Mouse (Mus musculus) kidney, embryonic 15.5 days (tissue): ENCODE data around the gene Kirrel3. TPM values are rescaled to one million over a fixed set of nuclear protein-coding genes. Genes with fewer than 3 reads are reported as not detected.

Source experiments
- ATAC-seq: fragments of 200-750 bp; cut with Nextera tagmentation; replicated peaks from 2 replicates; pipeline ENCODE4 v1.8.0; 2017; ENCODE audit warnings: moderate TSS enrichment; ENCODE audit not compliant: low FRiP score
- H3K27ac ChIP-seq: fragments of 300-500 bp; sonication (generic); 2 replicates; pipeline ENCODE4 v1.5.1; 2015; ENCODE audit warnings: mild to moderate bottlenecking, inconsistent platforms
- H3K27me3 ChIP-seq: fragments of 300-500 bp; sonication (generic); 2 replicates; pipeline ENCODE4 v1.6.1; 2015; ENCODE audit warnings: inconsistent platforms
- H3K36me3 ChIP-seq: fragments of 300-500 bp; sonication (generic); 2 replicates; pipeline ENCODE4 v1.6.1; 2015; ENCODE audit warnings: inconsistent platforms
- H3K4me1 ChIP-seq: fragments of 300-500 bp; sonication (generic); 2 replicates; pipeline ENCODE4 v1.6.1; 2015; ENCODE audit warnings: inconsistent platforms
- H3K4me2 ChIP-seq: fragments of 300-500 bp; sonication (generic); 2 replicates; pipeline ENCODE4 v1.6.1; 2015; ENCODE audit warnings: moderate library complexity, mild to moderate bottlenecking, inconsistent platforms
- H3K4me3 ChIP-seq: fragments of 300-500 bp; sonication (generic); replicated peaks from 2 replicates; pipeline ENCODE4 v1.5.1; 2015; ENCODE audit warnings: mild to moderate bottlenecking, inconsistent platforms
- H3K9ac ChIP-seq: fragments of 300-500 bp; sonication (generic); 2 replicates; pipeline ENCODE4 v1.6.1; 2015; ENCODE audit warnings: mild to moderate bottlenecking, inconsistent platforms
- H3K9me3 ChIP-seq: fragments of 300-500 bp; sonication (generic); replicated peaks from 2 replicates; pipeline ENCODE4 v1.6.1; 2016; ENCODE audit warnings: inconsistent platforms
- WGBS: fragments of 180-500 bp; shearing (Covaris S2); methylation state at CpG from one replicate; pipeline ENCODE4 v1.1.7; 2015; ENCODE audit warnings: mixed read lengths; 5-methylcytosine and 5-hydroxymethylcytosine counted together
- polyA plus RNA-seq: library from polyadenylated mRNA; unstranded; fragments of >200 nt; fragmentation: Nextera tagmentation; extraction: Ambion mirVana; gene quantifications from 2 replicates; pipeline ENCODE4 v1.2.1, GENCODE M21; 2015

Kirrel3 gene
- polyA plus RNA-seq, 1 experiment from 2014 or later: 3.4 TPM

DNA sequence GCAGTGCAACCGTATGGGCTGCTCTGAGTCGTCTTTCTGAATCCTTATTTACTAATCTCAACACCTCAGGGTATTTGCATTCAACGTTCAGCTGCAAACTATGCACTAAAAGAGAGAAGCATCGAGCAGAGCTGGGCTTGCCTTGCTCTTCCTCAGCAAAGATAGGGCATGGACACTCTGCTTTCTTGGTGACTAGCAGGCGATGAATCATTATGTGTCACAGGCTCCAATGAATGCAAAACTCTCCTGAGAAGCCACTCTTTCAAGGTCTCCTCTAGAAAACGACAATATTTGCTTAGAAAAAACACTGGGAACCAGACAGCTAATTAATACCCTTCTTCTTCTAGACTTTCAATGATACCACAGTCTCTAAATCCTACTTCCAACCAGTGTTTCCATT, 223.0 kb downstream of the Kirrel3 start:
- no peak for ATAC-seq
- peaks cover 13% of the 10 kb centered on the region for H3K4me1 ChIP-seq
- 86% methylated on average over 6 of the region's 6 CpGs for WGBS
- H3K4me3 ChIP-seq: no peak overlapping the region
- no peak overlapping the region for H3K4me2 ChIP-seq
- peaks cover 4% of the 10 kb centered on the region for H3K27me3 ChIP-seq
- no peaks in the 10 kb centered on the region for H3K36me3 ChIP-seq
- H3K9me3 ChIP-seq: no peaks in the 10 kb centered on the region
- no peak overlapping the region for H3K27ac ChIP-seq
- H3K9ac ChIP-seq: no peak overlapping the region

DNA sequence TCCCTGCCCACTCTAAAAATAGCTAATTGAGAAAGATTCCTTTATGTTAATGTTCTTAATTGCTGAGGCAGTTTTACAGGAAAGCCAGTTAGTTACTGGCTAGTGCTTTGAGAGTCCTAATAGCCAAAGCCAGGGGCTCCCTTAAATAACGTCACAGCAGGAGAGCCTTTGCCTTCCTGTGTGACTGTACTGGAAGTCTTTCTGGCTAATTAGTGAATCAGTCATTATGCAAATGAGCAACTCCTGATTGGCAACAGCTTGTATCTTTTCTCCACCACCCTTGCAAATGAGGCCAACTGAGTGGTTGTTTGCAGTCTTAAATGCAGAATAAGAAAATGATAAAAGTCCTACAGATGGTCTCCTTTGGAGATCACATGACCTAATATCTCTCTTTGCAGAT, 226.3 kb downstream of the Kirrel3 start:
- Histone ChIP-seq H3K4me2 (no peak overlapping the region), H3K9ac (no peak overlapping the region), H3K36me3 (no peaks in the 10 kb centered on the region), H3K4me1 (no peaks in the 10 kb centered on the region), H3K27ac (no peak overlapping the region), H3K4me3 (no peak overlapping the region), H3K9me3 (no peaks in the 10 kb centered on the region), H3K27me3 (peaks cover 21% of the 10 kb centered on the region)
- WGBS: 24% methylated on average over 1 of the region's 1 CpGs
- no peak for ATAC-seq

DNA sequence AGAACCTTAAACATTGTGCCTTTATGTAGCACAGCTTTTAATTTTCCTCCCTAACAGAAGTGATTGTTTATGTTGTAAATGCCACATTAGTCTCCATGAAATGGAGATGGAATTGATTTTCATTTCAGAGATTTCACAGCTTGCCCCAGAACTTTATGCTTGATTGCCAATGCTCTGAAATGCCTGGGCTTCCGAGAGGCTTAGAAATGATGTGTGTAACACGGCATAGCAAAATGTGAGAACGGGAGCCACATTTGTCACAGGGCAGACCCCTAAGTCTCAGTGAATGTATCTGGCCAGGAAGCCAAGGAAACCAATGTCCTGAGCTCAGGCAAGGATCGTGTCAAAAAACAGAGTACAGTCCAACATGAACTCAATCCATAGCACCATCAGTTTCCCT, 227.3 kb downstream of the Kirrel3 start:
- Histone ChIP-seq H3K9me3 (no peaks in the 10 kb centered on the region), H3K4me3 (no peak overlapping the region), H3K27me3 (peaks cover 21% of the 10 kb centered on the region), H3K9ac (no peak overlapping the region), H3K36me3 (no peaks in the 10 kb centered on the region), H3K4me1 (no peaks in the 10 kb centered on the region), H3K4me2 (no peak overlapping the region), H3K27ac (no peak overlapping the region)
- WGBS: 80% methylated on average over 4 of the region's 4 CpGs
- ATAC-seq: no peak

GRCm38 (mm10) chr9:34713462-34713926, 227.8 kb downstream of the Kirrel3 start:
- Histone ChIP-seq H3K9me3 (no peaks in the 10 kb centered on the region), H3K27me3 (peaks cover 21% of the 10 kb centered on the region), H3K36me3 (no peaks in the 10 kb centered on the region), H3K4me2 (no peak overlapping the region), H3K4me3 (no peak overlapping the region), H3K4me1 (no peaks in the 10 kb centered on the region), H3K9ac (no peak overlapping the region), H3K27ac (no peak overlapping the region)
- WGBS: 80% methylated on average over 4 of the region's 4 CpGs
- no peak for ATAC-seq

DNA sequence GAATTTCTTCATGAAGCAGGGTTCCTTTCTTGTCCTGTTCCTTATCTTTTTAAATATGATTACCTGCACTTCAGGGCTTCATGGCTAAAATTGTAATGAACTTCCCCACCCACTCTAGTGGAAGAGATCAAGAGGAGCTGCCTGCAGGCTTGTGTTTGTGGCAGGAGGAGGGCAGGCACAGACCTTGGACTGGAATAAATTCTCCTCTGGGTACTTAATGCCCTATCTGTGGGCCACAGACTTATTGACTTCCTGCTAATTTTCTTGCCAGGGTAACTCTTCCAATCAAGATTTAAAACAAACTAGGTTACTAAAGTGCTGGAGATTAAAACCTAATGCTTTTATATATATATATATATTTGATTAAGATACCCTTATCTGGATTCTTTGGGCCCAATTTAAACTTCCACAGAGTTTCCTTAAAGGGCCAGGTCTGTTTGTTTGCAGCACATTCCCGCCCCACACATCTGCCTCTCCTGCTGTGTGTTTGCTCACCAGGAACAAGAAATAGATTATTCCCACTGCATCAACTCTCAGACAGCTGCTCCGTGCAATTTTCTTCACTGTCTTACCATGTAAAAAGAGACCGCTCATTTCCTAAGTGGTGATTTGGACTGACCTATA, 229.4 kb downstream of the Kirrel3 start:
- Histone ChIP-seq H3K27ac (no peak overlapping the region), H3K4me1 (no peaks in the 10 kb centered on the region), H3K9ac (no peak overlapping the region), H3K9me3 (no peaks in the 10 kb centered on the region), H3K4me3 (no peak overlapping the region), H3K27me3 (peaks cover 21% of the 10 kb centered on the region), H3K4me2 (no peak overlapping the region), H3K36me3 (no peaks in the 10 kb centered on the region)
- ATAC-seq: no peak
- 71% methylated on average over 3 of the region's 3 CpGs for WGBS

- 85% methylated on average over 2 of the region's 2 CpGs for WGBS
- no peak for ATAC-seq
- H3K36me3 ChIP-seq: no peaks in the 10 kb centered on the region
- no peaks in the 10 kb centered on the region for H3K9me3 ChIP-seq
- no peak overlapping the region for H3K4me2 ChIP-seq
- peaks cover 21% of the 10 kb centered on the region for H3K27me3 ChIP-seq
- H3K27ac ChIP-seq: no peak overlapping the region
- no peak overlapping the region for H3K9ac ChIP-seq
- H3K4me3 ChIP-seq: no peak overlapping the region
- H3K4me1 ChIP-seq: peaks cover 7% of the 10 kb centered on the region
Observed at GRCm38 (mm10) chr9:34716476-34716875, 230.8 kb downstream of the Kirrel3 start.

- no peaks in the 10 kb centered on the region for H3K9me3 ChIP-seq
- peaks cover 3% of the 10 kb centered on the region; the same call in 1 of the 2 replicates for H3K27me3 ChIP-seq
- H3K9ac ChIP-seq: no peak overlapping the region
- no peak overlapping the region for H3K4me3 ChIP-seq
- H3K4me2 ChIP-seq: no peak overlapping the region
- no peaks in the 10 kb centered on the region for H3K36me3 ChIP-seq
- peaks cover 19% of the 10 kb centered on the region for H3K4me1 ChIP-seq
- peak; percentile 78 for ATAC-seq
- 18% methylated on average over 6 of the region's 6 CpGs for WGBS
- H3K27ac ChIP-seq: peak overlapping the region; percentile 75
Observed at GRCm38 (mm10) chr9:34721478-34722197, 235.9 kb downstream of the Kirrel3 start.

DNA sequence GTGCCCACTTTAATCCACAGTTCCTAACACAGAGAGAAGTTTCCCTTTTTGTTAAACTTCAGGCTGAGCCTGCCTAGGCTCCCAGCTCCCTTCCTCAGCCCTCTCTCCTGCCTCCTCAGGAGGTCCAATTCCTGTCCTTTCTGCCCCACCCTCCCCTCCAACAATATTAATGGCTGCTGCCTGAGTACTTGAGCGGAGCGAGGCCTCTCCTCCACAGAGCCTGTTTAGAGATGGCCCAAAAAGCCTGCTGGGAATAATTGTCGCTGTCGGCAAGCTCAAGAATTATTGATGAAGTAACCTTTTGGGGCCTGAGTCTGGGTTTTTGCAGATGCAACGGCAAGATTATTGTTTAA, 236.5 kb downstream of the Kirrel3 start:
- Histone ChIP-seq H3K4me3 (no peak overlapping the region), H3K36me3 (no peaks in the 10 kb centered on the region), H3K27ac (peak overlapping the region; percentile 75), H3K27me3 (peaks cover 3% of the 10 kb centered on the region; the same call in 1 of the 2 replicates), H3K9me3 (no peaks in the 10 kb centered on the region), H3K4me1 (peaks cover 19% of the 10 kb centered on the region), H3K9ac (no peak overlapping the region), H3K4me2 (no peak overlapping the region)
- 8% methylated on average over 5 of the region's 5 CpGs for WGBS
- ATAC-seq: peak; percentile 86

DNA sequence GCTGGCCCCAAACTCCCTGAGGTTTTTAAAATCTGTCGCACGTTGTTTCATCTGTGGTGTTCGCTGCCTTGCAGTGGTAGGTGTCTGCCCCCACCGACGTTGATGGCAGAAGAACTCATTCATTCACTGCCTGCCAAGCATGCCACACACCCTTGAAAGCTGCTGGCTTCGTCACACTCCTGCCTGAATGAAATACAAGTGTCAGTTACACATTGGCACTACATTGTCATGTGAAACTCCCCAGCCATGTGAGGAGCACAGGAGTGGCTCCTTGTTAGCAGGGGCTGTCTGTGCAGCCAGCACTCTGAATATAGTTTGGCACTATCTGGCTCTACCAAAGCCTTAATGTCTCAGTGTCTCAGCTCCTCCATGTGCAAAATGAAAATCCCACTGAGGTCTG, 246.8 kb downstream of the Kirrel3 start:
- ATAC-seq: no peak
- H3K4me1 ChIP-seq: peaks cover 5% of the 10 kb centered on the region; the same call in 1 of the 2 replicates
- H3K4me3 ChIP-seq: no peak overlapping the region
- no peaks in the 10 kb centered on the region for H3K9me3 ChIP-seq
- no peaks in the 10 kb centered on the region for H3K36me3 ChIP-seq
- H3K27ac ChIP-seq: no peak overlapping the region
- H3K27me3 ChIP-seq: no peaks in the 10 kb centered on the region
- H3K9ac ChIP-seq: no peak overlapping the region
- 42% methylated on average over 6 of the region's 6 CpGs for WGBS
- H3K4me2 ChIP-seq: no peak overlapping the region

DNA sequence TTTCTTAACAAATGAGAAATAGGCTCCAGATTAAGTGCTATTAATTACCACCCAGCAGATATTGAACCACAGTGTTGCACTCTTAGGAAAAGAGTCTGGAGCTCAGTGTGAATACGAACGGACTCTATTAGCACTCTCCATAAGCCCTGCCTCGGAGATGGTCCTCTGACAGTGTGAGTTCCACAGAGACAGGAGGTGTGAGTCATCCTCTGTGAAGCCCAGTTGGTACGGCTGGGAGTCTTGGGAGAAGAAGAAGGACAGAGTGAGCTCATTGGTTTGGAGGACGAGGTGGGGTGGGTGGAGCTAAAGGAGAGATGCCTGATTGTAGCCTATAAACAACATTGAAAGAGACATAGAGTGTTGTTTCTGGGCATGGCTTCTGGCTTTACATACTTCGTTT, 247.9 kb downstream of the Kirrel3 start:
- Histone ChIP-seq H3K27ac (no peak overlapping the region), H3K36me3 (no peaks in the 10 kb centered on the region), H3K4me3 (no peak overlapping the region), H3K4me1 (peaks cover 5% of the 10 kb centered on the region; the same call in 1 of the 2 replicates), H3K9me3 (no peaks in the 10 kb centered on the region), H3K9ac (no peak overlapping the region), H3K4me2 (no peak overlapping the region), H3K27me3 (no peaks in the 10 kb centered on the region)
- 71% methylated on average over 6 of the region's 6 CpGs for WGBS
- no peak for ATAC-seq

DNA sequence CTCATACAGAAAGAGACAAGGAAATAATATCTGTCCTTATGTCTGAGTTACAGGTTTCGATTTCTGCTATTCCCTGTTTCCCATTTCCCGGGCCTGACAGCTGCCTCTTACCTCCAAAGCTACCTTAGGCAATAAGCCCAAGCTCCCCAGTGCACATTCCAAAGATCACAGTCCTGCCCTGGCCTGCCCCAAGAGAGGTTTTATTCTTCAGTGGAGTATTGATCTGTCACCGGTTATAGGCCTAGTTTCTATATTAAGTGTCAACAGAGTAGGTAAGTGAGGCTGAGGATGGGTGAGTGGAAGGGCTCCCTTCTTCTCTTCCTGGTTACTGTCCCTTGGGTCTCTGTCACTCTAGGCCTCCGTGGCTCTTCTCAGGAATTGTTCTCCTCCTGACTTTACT, 249.3 kb downstream of the Kirrel3 start:
- no peak overlapping the region for H3K9ac ChIP-seq
- no peaks in the 10 kb centered on the region for H3K27me3 ChIP-seq
- H3K4me2 ChIP-seq: no peak overlapping the region
- peaks cover 5% of the 10 kb centered on the region; the same call in 1 of the 2 replicates for H3K4me1 ChIP-seq
- H3K4me3 ChIP-seq: no peak overlapping the region
- H3K9me3 ChIP-seq: no peaks in the 10 kb centered on the region
- no peak overlapping the region for H3K27ac ChIP-seq
- ATAC-seq: no peak
- 85% methylated on average over 4 of the region's 4 CpGs for WGBS
- H3K36me3 ChIP-seq: no peaks in the 10 kb centered on the region

GRCm38 (mm10) chr9:34739431-34739830, 253.7 kb downstream of the Kirrel3 start:
- ATAC-seq: no peak
- no peaks in the 10 kb centered on the region for H3K36me3 ChIP-seq
- no peak overlapping the region for H3K27ac ChIP-seq
- no peak overlapping the region for H3K9ac ChIP-seq
- no peaks in the 10 kb centered on the region for H3K4me1 ChIP-seq
- WGBS: 65% methylated on average over 5 of the region's 5 CpGs
- no peak overlapping the region for H3K4me3 ChIP-seq
- no peaks in the 10 kb centered on the region for H3K9me3 ChIP-seq
- no peak overlapping the region for H3K4me2 ChIP-seq
- H3K27me3 ChIP-seq: no peaks in the 10 kb centered on the region
